Mouse (Mus musculus) forebrain, embryonic 12.5 days (tissue): ENCODE measurements around the gene Zscan18. TPM values are rescaled to one million over a fixed set of nuclear protein-coding genes. Genes with fewer than 3 reads are reported as not detected.

Experiments
- ATAC-seq: fragments of 200-750 bp; cut with Nextera tagmentation; 2 replicates; pipeline ENCODE4 v1.8.0; 2017; ENCODE audit warnings: moderate TSS enrichment; ENCODE audit not compliant: low FRiP score
- H3K27ac ChIP-seq: fragments of 300-500 bp; sonication (generic); 2 replicates; pipeline ENCODE4 v1.5.1; 2016; ENCODE audit warnings: mild to moderate bottlenecking
- H3K27me3 ChIP-seq: fragments of 300-500 bp; sonication (generic); 2 replicates; pipeline ENCODE4 v1.6.1; 2016; ENCODE audit warnings: mild to moderate bottlenecking
- H3K36me3 ChIP-seq: fragments of 300-500 bp; sonication (generic); replicated peaks from 2 replicates; pipeline ENCODE4 v1.6.1; 2016; ENCODE audit warnings: mild to moderate bottlenecking
- H3K4me1 ChIP-seq: fragments of 300-500 bp; sonication (generic); 2 replicates; pipeline ENCODE4 v1.6.1; 2016
- H3K4me2 ChIP-seq: fragments of 300-500 bp; sonication (generic); 2 replicates; pipeline ENCODE4 v1.6.1; 2016; ENCODE audit warnings: mild to moderate bottlenecking, moderate library complexity
- H3K4me3 ChIP-seq: fragments of 300-500 bp; sonication (generic); replicated peaks from 2 replicates; pipeline ENCODE4 v1.5.1; 2016; ENCODE audit warnings: mild to moderate bottlenecking
- H3K9ac ChIP-seq: fragments of 300-500 bp; sonication (generic); 2 replicates; pipeline ENCODE4 v1.6.1; 2016; ENCODE audit warnings: mild to moderate bottlenecking
- H3K9me3 ChIP-seq: fragments of 300-500 bp; sonication (generic); 2 replicates; pipeline ENCODE4 v1.6.1; 2016
- WGBS: fragments of 180-500 bp; shearing (Covaris S2); methylation state at CpG from one replicate; pipeline ENCODE4 v1.1.7; 2016; 5-methylcytosine and 5-hydroxymethylcytosine counted together
- polyA plus RNA-seq: library from polyadenylated mRNA; unstranded; fragments of >200 nt; fragmentation: Nextera tagmentation; extraction: Ambion mirVana; gene quantifications from 2 replicates; pipeline ENCODE4 v1.2.1, GENCODE M21; 2016

Gene Zscan18
- polyA plus RNA-seq, 1 experiment from 2014 or later = 13.6 TPM

GRCm38 (mm10) chr7:12787333-12787732 lies 16.1 kb downstream of the Zscan18 start:
- no peak for ATAC-seq
- 74% methylated on average over 6 of the region's 6 CpGs for WGBS
- no peaks in the 10 kb centered on the region for H3K36me3 ChIP-seq

GRCm38 (mm10) chr7:12780151-12780830 lies 23.1 kb downstream of the Zscan18 start:
- H3K4me3 ChIP-seq = peak overlapping the region; percentile 66
- H3K9ac ChIP-seq = peak overlapping the region; percentile 71
- H3K9me3 ChIP-seq = no peaks in the 10 kb centered on the region
- H3K27ac ChIP-seq = no peak overlapping the region
- peaks cover 9% of the 10 kb centered on the region for H3K4me1 ChIP-seq
- H3K36me3 ChIP-seq = peaks cover 1% of the 10 kb centered on the region
- under 1% methylated on average over 57 of the region's 57 CpGs for WGBS
- H3K4me2 ChIP-seq = peak overlapping the region; percentile 89
- ATAC-seq = peak; percentile 96
- no peaks in the 10 kb centered on the region for H3K27me3 ChIP-seq

More at GRCm38 (mm10) chr7:12787333-12787732, 16.1 kb downstream of the Zscan18 start:
- Histone ChIP-seq H3K4me1 (peaks cover 5% of the 10 kb centered on the region; the same call in 1 of the 2 replicates), H3K4me3 (no peak overlapping the region), H3K4me2 (no peak overlapping the region), H3K9me3 (no peaks in the 10 kb centered on the region), H3K27ac (no peak overlapping the region), H3K27me3 (no peaks in the 10 kb centered on the region), H3K9ac (no peak overlapping the region)

- Histone ChIP-seq H3K27ac (no peak overlapping the region), H3K9ac (peak overlapping the region; percentile 71), H3K4me3 (peak overlapping the region; percentile 66), H3K36me3 (peaks cover 6% of the 10 kb centered on the region), H3K27me3 (no peaks in the 10 kb centered on the region), H3K4me2 (peak overlapping the region; percentile 89), H3K9me3 (no peaks in the 10 kb centered on the region), H3K4me1 (peaks cover 9% of the 10 kb centered on the region)
- no peak for ATAC-seq
- WGBS = 22% methylated on average over 10 of the region's 10 CpGs
Measured at GRCm38 (mm10) chr7:12779782-12780150, 23.7 kb downstream of the Zscan18 start.

- WGBS = 91% methylated on average over 5 of the region's 5 CpGs
- Histone ChIP-seq H3K27me3 (no peaks in the 10 kb centered on the region), H3K4me3 (no peak overlapping the region), H3K4me2 (peak overlapping the region; percentile 89), H3K9me3 (no peaks in the 10 kb centered on the region), H3K4me1 (peaks cover 9% of the 10 kb centered on the region), H3K9ac (no peak overlapping the region), H3K27ac (no peak overlapping the region), H3K36me3 (peaks cover 13% of the 10 kb centered on the region)
- ATAC-seq = no peak
Measured at GRCm38 (mm10) chr7:12779141-12779540, 24.3 kb downstream of the Zscan18 start.

GRCm38 (mm10) chr7:12774606-12775005 lies 28.8 kb downstream of the Zscan18 start:
- H3K4me3 ChIP-seq = no peak overlapping the region
- 100% methylated on average over 1 of the region's 1 CpGs for WGBS
- H3K36me3 ChIP-seq = peaks cover 44% of the 10 kb centered on the region
- no peak overlapping the region for H3K4me2 ChIP-seq
- H3K27ac ChIP-seq = no peak overlapping the region
- no peak for ATAC-seq
- no peak overlapping the region for H3K9ac ChIP-seq
- peaks cover 6% of the 10 kb centered on the region; the same call in 1 of the 2 replicates for H3K4me1 ChIP-seq
- H3K9me3 ChIP-seq = no peaks in the 10 kb centered on the region
- no peaks in the 10 kb centered on the region for H3K27me3 ChIP-seq

- ATAC-seq = no peak
Measured at GRCm38 (mm10) chr7:12774111-12774510, 29.3 kb downstream of the Zscan18 start.

DNA sequence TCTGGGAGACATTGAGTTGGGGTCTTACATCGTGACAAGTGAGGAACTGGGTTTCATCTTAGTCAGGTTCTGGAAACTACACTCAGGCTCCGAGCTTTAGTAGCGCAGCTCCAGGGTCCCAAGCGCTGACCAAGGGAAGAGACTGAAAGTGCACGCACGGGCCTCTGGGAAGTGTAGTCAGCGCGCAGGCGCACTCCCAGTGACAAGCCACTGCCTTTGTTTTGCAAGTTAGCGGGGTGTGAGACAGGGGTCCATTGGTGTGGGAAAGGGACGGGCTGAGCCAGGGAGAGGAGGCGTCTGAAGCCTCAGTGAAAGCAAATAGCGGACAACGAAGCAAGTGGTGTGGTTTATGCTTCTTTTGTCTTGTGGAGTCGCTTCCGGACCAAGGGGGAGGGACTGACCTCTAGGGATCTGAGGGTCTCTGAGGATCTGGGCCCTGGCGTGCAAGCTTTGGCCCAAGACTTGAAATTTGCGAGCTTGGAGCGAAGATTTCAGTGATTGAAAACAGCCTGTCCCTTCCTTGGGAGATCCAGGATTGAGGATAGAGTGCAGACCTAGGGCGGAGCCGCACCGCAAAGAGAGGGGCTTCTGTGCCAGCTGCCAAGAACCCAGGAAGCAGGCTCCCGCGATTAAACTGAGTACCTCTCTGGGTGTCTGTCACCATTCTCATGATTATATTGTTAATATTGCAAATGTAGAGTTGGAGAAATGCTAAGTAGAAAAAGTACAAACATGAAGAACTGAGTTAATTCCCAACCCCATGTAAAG lies 53.8 kb downstream of the Zscan18 start:
- Histone ChIP-seq H3K36me3 (no peaks in the 10 kb centered on the region), H3K27ac (no peak overlapping the region), H3K9ac (no peak overlapping the region), H3K9me3 (peaks cover 16% of the 10 kb centered on the region), H3K27me3 (no peaks in the 10 kb centered on the region), H3K4me1 (no peaks in the 10 kb centered on the region), H3K4me3 (no peak overlapping the region), H3K4me2 (no peak overlapping the region)
- ATAC-seq = no peak
- 68% methylated on average over 24 of the region's 24 CpGs for WGBS

More at GRCm38 (mm10) chr7:12774111-12774510, 29.3 kb downstream of the Zscan18 start:
- Histone ChIP-seq H3K9me3 (no peaks in the 10 kb centered on the region), H3K27me3 (no peaks in the 10 kb centered on the region), H3K27ac (no peak overlapping the region), H3K36me3 (peaks cover 49% of the 10 kb centered on the region), H3K9ac (no peak overlapping the region), H3K4me3 (no peak overlapping the region), H3K4me2 (no peak overlapping the region), H3K4me1 (peaks cover under 1% of the 10 kb centered on the region; the same call in 1 of the 2 replicates)
- WGBS = 91% methylated on average over 9 of the region's 9 CpGs

DNA sequence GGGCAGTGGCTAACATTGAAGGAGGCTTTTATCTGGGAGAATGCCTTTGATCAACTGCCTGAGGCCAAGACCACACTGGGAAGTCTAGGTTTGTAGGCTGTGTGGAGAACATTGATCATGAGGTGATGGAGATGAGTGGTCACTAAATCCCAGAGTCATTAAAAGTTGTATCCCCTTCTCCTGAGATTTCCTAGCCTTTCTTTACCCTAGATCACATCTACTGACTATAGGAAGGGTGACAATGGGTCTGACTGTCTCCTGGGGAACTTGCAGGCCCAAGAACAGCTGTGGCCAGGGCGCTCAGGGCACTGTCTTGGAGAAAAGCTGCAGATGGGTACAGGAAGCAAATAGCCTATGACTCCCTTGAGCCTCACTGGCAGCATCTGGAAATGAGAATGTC lies 68.5 kb downstream of the Zscan18 start, which contains the start of gene Vmn2r56:
Gene Vmn2r56 (minus strand): TSS at position 101 of the 400 bp plus-strand sequence.
- H3K4me1 ChIP-seq = no peaks in the 10 kb centered on the region
- ATAC-seq = no peak
- no peak within 1 kb of the TSS for H3K4me3 ChIP-seq
- H3K27ac ChIP-seq = no peak within 1 kb of the TSS
- no peaks in the 10 kb centered on the region for H3K27me3 ChIP-seq
- H3K4me2 ChIP-seq = no peak within 1 kb of the TSS
- peaks cover 8% of the 10 kb centered on the region; the same call in 1 of the 2 replicates for H3K9me3 ChIP-seq
- H3K9ac ChIP-seq = no peak within 1 kb of the TSS
- 42% methylated on average over 1 of the region's 1 CpGs for WGBS
- H3K36me3 ChIP-seq = no peaks in the 10 kb centered on the region

Other genes starting within 250 kb of the Zscan18 start
- 0.01 TPM in 1 of 2 replicates, not detected in the other for gene Vmn2r53, start 194.8 kb downstream of the Zscan18 start, polyA plus RNA-seq
- not detected in 2 replicates for gene Vmn2r54, start 163.3 kb downstream of the Zscan18 start, polyA plus RNA-seq
- not detected in 2 replicates for gene Vmn2r55, start 118.6 kb downstream of the Zscan18 start, polyA plus RNA-seq
- not detected in 2 replicates for gene Vmn2r56, start 68.6 kb downstream of the Zscan18 start, polyA plus RNA-seq
- gene Zfp329, start 15.2 kb upstream of the Zscan18 start, polyA plus RNA-seq = 25.4 and 28.2 TPM in 2 replicates
- gene Zfp110, start 31.1 kb upstream of the Zscan18 start, polyA plus RNA-seq = 32.4 and 34.5 TPM in 2 replicates
- gene Zfp128, start 77.5 kb upstream of the Zscan18 start, polyA plus RNA-seq = 6.0 and 6.2 TPM in 2 replicates
- 13.8 and 15.8 TPM in 2 replicates for gene Zscan22, start 94.2 kb upstream of the Zscan18 start, polyA plus RNA-seq
- 585 and 638 TPM in 2 replicates for gene Rps5, start 118.7 kb upstream of the Zscan18 start, polyA plus RNA-seq
- gene Rnf225, start 123.8 kb upstream of the Zscan18 start, polyA plus RNA-seq = 0.81 and 0.83 TPM in 2 replicates
- gene Zfp324, start 162.2 kb upstream of the Zscan18 start, polyA plus RNA-seq = 11.3 and 12.4 TPM in 2 replicates
- 15.3 and 15.7 TPM in 2 replicates for gene Zfp446, start 174.2 kb upstream of the Zscan18 start, polyA plus RNA-seq
- gene Slc27a5, start 194.6 kb upstream of the Zscan18 start, polyA plus RNA-seq = 0.14 and 0.18 TPM in 2 replicates
- 370 and 396 TPM in 2 replicates for gene Trim28, start 195.5 kb upstream of the Zscan18 start, polyA plus RNA-seq
- gene Zbtb45, start 206.4 kb upstream of the Zscan18 start, polyA plus RNA-seq = 34.9 and 35.9 TPM in 2 replicates
- gene Chmp2a, start 231.2 kb upstream of the Zscan18 start, polyA plus RNA-seq = 127 and 132 TPM in 2 replicates
- 107 and 154 TPM in 2 replicates for gene Ube2m, start 234.6 kb upstream of the Zscan18 start, polyA plus RNA-seq